Mouse (Mus musculus): ENCODE results near the gene Slc25a42.

DNA sequence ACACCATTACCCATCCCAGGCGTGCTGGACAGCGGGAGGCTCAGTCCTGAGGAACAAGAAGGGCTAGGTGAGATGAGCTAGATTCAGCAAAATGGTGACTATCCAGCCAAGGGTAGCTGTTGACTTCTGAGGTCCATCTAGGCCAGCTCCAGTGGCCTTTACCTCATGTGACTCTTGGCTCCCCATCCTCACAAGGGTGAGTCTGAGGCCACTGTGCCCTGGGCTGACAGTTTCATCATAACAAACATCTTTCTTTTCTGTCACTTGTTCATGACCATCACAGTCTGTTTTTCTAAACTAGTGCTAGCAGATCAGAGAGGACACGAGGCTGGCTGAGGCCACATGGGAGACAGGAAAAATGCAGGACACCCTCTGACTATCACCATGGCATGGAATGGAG, 17.9 kb downstream of the Slc25a42 start:
- TF ChIP-seq CTCF (IDR thresholded peaks at IDR 0.05; ENCODE audit: low read depth, low read length) (no peak), GATA1 (IDR thresholded peaks at IDR 0.05; ENCODE audit: borderline replicate concordance, low read length) (no peak), POLR2AphosphoS5 (IDR thresholded peaks at IDR 0.05; ENCODE audit: insufficient replicate concordance, low read depth, low read length) (no peak), GATA2 (IDR thresholded peaks at IDR 0.05; ENCODE audit: borderline replicate concordance, low read depth, low read length) (no peak), TAL1 (conservative IDR thresholded peaks at IDR 0.05; ENCODE audit: low read depth, low read length) (no peak)
